Mouse (Mus musculus) G1E (cell line): ENCODE measurements at regions not wholly inside any gene's neighbourhood (a gene's known extent, or its start where the extent isn't known, plus 50 kb on each side); places are given as distances from the start of the nearest gene placed in this dataset.

ENCODE experiments used
- CTCF ChIP-seq: IDR thresholded peaks from 2 replicates; pipeline ENCODE4 v1.5.1; 2012; ENCODE audit warnings: low read depth, low read length, inconsistent platforms, mixed read lengths
- GATA1 ChIP-seq: IDR thresholded peaks from 2 replicates; pipeline ENCODE4 v1.6.1; 2012; ENCODE audit warnings: borderline replicate concordance, low read length, inconsistent platforms, mixed read lengths
- POLR2AphosphoS5 ChIP-seq: IDR thresholded peaks from 2 replicates; pipeline ENCODE4 v1.6.1; 2012; ENCODE audit warnings: low read depth, low read length, inconsistent platforms; ENCODE audit not compliant: insufficient replicate concordance

- TF ChIP-seq POLR2AphosphoS5 (no peak), CTCF (no peak), GATA1 (no peak)
Observed at GRCm38 (mm10) chr1:154102191-154102590, 98.8 kb upstream of the Zfp648 start.
